Mouse (Mus musculus): ENCODE data around the gene Myo1a. TPM values are rescaled to one million over a fixed set of nuclear protein-coding genes. Genes with fewer than 3 reads are reported as not detected.

Gene Myo1a
- total and polyA plus RNA-seq, 3 experiments, result 0.04 to 0.08 TPM; not detected in 1

DNA sequence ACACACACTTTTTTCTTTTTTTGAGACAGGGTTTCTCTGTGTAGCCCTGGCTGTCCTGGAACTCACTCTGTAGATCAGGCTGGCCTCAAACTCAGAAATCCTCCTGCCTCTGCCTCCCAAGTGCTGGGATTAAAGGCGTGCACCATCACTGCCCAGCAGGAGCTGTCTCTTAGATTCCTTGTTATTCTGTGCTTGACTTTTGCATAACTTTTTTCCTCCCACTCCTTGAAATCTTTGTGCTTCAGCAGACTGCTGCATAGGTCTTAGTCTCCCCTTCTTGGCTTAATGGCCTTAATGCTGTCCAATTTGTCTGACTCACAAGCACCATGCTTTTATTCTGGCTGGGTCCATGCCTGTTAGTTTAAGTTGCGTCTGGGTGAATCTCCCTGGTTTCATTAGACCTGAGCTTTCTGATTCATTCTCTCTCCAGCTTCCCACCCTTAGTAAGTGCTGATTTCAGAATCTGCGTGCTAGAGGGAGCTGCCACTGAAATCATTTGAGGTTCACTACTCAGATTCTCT is 3.9 kb downstream of the Myo1a start:
- no peak overlapping the region for H3K4me3 ChIP-seq
- no peaks in the 10 kb centered on the region for H3K79me2 ChIP-seq (replicated peaks; ENCODE audit: control insufficient read depth, insufficient read depth, low read length)
- no peak for DNase-seq
- H3K36me3 ChIP-seq (ENCODE audit: control insufficient read depth, insufficient read depth, low read length), result no peaks in the 10 kb centered on the region
- 93% methylated on average over 3 of the region's 3 CpGs for WGBS
- H3K9ac ChIP-seq (ENCODE audit: low read depth, low read length), result no peak overlapping the region
- TF ChIP-seq EP300 (IDR thresholded peaks at IDR 0.05; ENCODE audit: insufficient read depth, low read depth, low read length) (no peak), CTCF (IDR thresholded peaks at IDR 0.05) (no peak), POLR2A (IDR thresholded peaks at IDR 0.05; ENCODE audit: insufficient read depth, low read depth, low read length) (no peak)
- peaks cover 1% of the 10 kb centered on the region; the same call in 1 of the 2 replicates for H3K4me1 ChIP-seq (ENCODE audit: control insufficient read depth, insufficient read depth, low read length)
- no peak overlapping the region for H3K27ac ChIP-seq
- intact Hi-C loops (cut with DNase I), result no loop called here
- no peaks in the 10 kb centered on the region for H3K27me3 ChIP-seq (ENCODE audit: control insufficient read depth, insufficient read depth, low read length)

DNA sequence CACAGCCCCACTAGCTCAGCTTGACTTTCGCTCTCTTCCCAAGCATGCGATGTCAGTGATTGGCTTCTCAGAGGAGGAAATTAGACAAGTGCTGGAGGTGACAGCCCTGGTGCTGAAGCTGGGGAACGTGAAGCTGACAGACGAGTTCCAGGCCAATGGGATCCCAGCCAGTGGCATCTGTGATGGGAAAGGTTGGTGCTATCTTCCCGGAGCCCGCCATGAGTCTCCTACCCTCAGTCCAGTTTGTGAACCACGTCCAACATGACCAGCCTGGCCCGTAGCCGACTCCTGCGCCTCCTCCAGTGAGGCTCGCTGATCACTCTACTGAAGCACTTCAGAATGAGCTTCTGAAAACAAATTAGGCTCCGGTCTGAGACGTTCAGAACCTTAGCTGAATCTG is 5.4 kb downstream of the Myo1a start:
- Histone ChIP-seq H3K9ac (ENCODE audit: low read depth, low read length) (no peak overlapping the region), H3K4me1 (ENCODE audit: control insufficient read depth, insufficient read depth, low read length) (peaks cover 1% of the 10 kb centered on the region; the same call in 1 of the 2 replicates), H3K79me2 (replicated peaks; ENCODE audit: control insufficient read depth, insufficient read depth, low read length) (no peaks in the 10 kb centered on the region), H3K27ac (no peak overlapping the region), H3K36me3 (ENCODE audit: control insufficient read depth, insufficient read depth, low read length) (no peaks in the 10 kb centered on the region), H3K27me3 (ENCODE audit: control insufficient read depth, insufficient read depth, low read length) (no peaks in the 10 kb centered on the region), H3K4me3 (no peak overlapping the region)
- intact Hi-C loops (cut with DNase I), result no loop called here
- DNase-seq, result no peak
- WGBS, result 69% methylated on average over 13 of the region's 13 CpGs
- TF ChIP-seq EP300 (IDR thresholded peaks at IDR 0.05; ENCODE audit: insufficient read depth, low read depth, low read length) (no peak), POLR2A (IDR thresholded peaks at IDR 0.05; ENCODE audit: insufficient read depth, low read depth, low read length) (no peak), CTCF (IDR thresholded peaks at IDR 0.05) (no peak)

DNA sequence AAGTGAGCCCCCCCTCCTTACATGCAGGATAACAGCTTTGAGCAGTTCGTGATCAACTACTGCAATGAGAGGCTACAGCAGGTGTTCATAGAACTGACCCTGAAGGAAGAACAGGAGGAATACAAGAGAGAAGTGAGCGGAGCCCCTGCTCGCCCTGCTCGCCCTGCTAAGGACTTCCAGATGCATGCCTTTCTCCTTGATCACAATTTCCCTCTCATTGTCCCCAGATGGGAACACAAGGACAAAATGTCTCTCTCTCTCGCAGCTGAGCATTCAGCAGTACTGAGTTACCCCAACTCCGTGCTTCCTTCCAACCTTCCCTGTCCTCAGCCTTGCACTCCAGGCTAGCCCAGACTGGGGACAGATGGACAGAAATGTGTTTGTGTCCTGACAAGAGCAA is 7.8 kb downstream of the Myo1a start:
- peaks cover under 1% of the 10 kb centered on the region; the same call in 1 of the 2 replicates for H3K4me1 ChIP-seq (ENCODE audit: control insufficient read depth, insufficient read depth, low read length)
- H3K4me3 ChIP-seq, result no peak overlapping the region
- DNase-seq, result no peak
- H3K27ac ChIP-seq, result no peak overlapping the region
- no peaks in the 10 kb centered on the region for H3K36me3 ChIP-seq (ENCODE audit: control insufficient read depth, insufficient read depth, low read length)
- intact Hi-C loops (cut with DNase I), result no loop called here
- no peak overlapping the region for H3K9ac ChIP-seq (ENCODE audit: low read depth, low read length)
- 71% methylated on average over 6 of the region's 6 CpGs for WGBS
- no peaks in the 10 kb centered on the region for H3K27me3 ChIP-seq (ENCODE audit: control insufficient read depth, insufficient read depth, low read length)
- TF ChIP-seq EP300 (IDR thresholded peaks at IDR 0.05; ENCODE audit: insufficient read depth, low read depth, low read length) (no peak), CTCF (IDR thresholded peaks at IDR 0.05) (no peak), POLR2A (IDR thresholded peaks at IDR 0.05; ENCODE audit: insufficient read depth, low read depth, low read length) (no peak)
- H3K79me2 ChIP-seq (replicated peaks; ENCODE audit: control insufficient read depth, insufficient read depth, low read length), result no peaks in the 10 kb centered on the region

DNA sequence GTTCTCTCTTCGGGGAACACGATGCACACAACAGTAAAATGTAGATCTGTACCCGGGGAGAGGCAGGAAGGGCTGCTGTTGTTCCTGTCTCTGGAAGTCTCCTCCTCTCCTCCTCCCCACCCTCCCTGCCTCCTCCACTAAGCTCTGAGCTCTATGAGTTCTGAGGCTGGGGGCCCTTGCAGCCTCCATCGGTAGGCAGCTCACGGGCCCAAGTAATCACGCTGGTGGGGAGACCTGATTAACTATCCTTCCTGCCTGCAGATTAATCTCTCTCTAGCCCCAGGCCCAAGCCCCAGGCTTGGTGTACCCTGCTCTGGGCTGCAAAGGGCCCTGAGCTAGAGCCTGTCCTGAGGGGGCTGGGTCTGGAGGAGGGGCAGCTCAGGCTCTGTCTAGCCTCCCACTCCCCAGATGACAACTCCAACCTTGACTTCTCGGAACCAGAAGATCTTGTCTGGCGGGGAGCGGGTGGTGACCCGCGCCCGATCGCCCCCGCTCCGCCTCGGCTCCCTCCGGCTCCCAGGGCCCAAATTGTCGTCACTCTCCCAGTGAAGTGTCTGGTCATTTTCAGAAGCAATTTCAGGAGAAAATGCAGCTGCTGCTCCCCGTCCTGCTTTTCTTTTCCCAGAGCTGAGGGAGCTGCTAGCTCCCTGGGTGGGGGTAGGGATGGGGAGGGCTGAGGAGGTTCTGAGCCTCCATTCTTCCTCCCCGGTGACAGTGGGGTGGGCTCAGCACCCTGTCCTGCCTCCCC is 16.9 kb downstream of the Myo1a start:
- peak overlapping the region; percentile 27 for H3K4me3 ChIP-seq
- H3K27ac ChIP-seq, result peak overlapping the region; percentile 49
- 22% methylated on average over 20 of the region's 20 CpGs for WGBS
- no peaks in the 10 kb centered on the region for H3K4me1 ChIP-seq (ENCODE audit: control insufficient read depth, insufficient read depth, low read length)
- TF ChIP-seq EP300 (IDR thresholded peaks at IDR 0.05; ENCODE audit: insufficient read depth, low read depth, low read length) (no peak), CTCF (IDR thresholded peaks at IDR 0.05) (no peak), POLR2A (IDR thresholded peaks at IDR 0.05; ENCODE audit: insufficient read depth, low read depth, low read length) (no peak)
- intact Hi-C loops (cut with DNase I), result no loop called here
- H3K79me2 ChIP-seq (replicated peaks; ENCODE audit: control insufficient read depth, insufficient read depth, low read length), result no peaks in the 10 kb centered on the region
- DNase-seq, result peak in 1 of 2 experiments; percentile 51
- no peaks in the 10 kb centered on the region for H3K36me3 ChIP-seq (ENCODE audit: control insufficient read depth, insufficient read depth, low read length)
- peak overlapping the region; percentile 55 for H3K9ac ChIP-seq (ENCODE audit: low read depth, low read length)
- peaks cover 1% of the 10 kb centered on the region; the same call in 1 of the 2 replicates for H3K27me3 ChIP-seq (ENCODE audit: control insufficient read depth, insufficient read depth, low read length)

DNA sequence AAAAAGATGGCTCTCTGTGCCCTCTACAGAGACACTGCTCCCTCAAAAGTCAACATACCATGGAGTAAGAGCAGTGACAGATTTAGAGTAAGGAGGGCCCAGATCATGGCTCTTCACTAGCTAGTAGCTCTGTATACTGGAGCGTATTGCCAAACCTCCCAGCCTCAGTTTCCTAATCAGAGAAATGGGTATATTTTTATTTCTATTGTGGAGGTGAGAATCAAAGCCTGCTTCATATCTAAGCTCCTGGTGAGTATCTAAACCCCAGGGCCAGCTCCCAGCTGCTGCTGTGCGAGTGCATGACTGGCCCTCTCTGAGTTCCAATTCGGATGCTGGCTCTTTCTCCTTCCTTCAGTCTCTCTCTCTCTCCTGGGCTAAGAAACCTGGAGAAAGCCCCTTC is 19.2 kb downstream of the Myo1a start, which contains the start of gene Tac2:
TSS of gene Tac2 (plus strand) at position 301 of the 400 bp plus-strand sequence.
- peaks cover 1% of the 10 kb centered on the region; the same call in 1 of the 2 replicates for H3K27me3 ChIP-seq (ENCODE audit: control insufficient read depth, insufficient read depth, low read length)
- WGBS, result 75% methylated on average over 3 of the region's 3 CpGs
- H3K4me3 ChIP-seq, result no peak within 1 kb of the TSS
- TF ChIP-seq CTCF (IDR thresholded peaks at IDR 0.05), result no peak
- no peak for TF ChIP-seq EP300 (IDR thresholded peaks at IDR 0.05; ENCODE audit: insufficient read depth, low read depth, low read length)
- intact Hi-C loops (cut with DNase I), result no loop called here
- no peaks in the 10 kb centered on the region for H3K4me1 ChIP-seq (ENCODE audit: control insufficient read depth, insufficient read depth, low read length)
- no peak within 1 kb of the TSS for H3K27ac ChIP-seq
- no peak within 1 kb of the TSS for H3K9ac ChIP-seq (ENCODE audit: low read depth, low read length)
- DNase-seq, result no peak
- no peaks in the 10 kb centered on the region for H3K36me3 ChIP-seq (ENCODE audit: control insufficient read depth, insufficient read depth, low read length)
- no peaks in the 10 kb centered on the region for H3K79me2 ChIP-seq (replicated peaks; ENCODE audit: control insufficient read depth, insufficient read depth, low read length)

DNA sequence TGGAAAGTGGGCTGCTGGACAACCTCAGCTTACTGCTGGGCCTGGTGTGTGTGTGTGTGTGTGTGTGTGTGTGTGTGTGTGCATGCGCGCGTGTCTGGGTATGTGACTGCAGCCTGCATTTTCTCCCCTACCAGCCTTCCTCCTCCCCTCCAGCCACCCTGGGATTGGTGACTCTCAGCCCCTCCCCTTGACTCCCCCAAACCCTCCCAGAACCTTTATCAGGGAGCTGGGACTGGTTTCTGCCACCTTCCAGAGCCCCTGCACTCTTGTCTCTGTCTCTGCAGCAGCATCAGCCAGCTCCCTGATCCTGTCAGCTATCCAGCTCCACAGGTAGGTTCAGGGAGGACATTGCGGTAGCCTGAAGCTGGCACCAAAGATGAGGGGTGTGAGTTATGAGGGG is 20.2 kb downstream of the Myo1a start:
- no peak for TF ChIP-seq EP300 (IDR thresholded peaks at IDR 0.05; ENCODE audit: insufficient read depth, low read depth, low read length)
- no peak for TF ChIP-seq POLR2A (IDR thresholded peaks at IDR 0.05; ENCODE audit: insufficient read depth, low read depth, low read length)
- TF ChIP-seq CTCF (IDR thresholded peaks at IDR 0.05), result no peak
- intact Hi-C loops (cut with DNase I), result no loop called here
- Histone ChIP-seq H3K27me3 (ENCODE audit: control insufficient read depth, insufficient read depth, low read length) (peaks cover 1% of the 10 kb centered on the region; the same call in 1 of the 2 replicates), H3K36me3 (ENCODE audit: control insufficient read depth, insufficient read depth, low read length) (no peaks in the 10 kb centered on the region), H3K4me1 (ENCODE audit: control insufficient read depth, insufficient read depth, low read length) (no peaks in the 10 kb centered on the region), H3K79me2 (replicated peaks; ENCODE audit: control insufficient read depth, insufficient read depth, low read length) (no peaks in the 10 kb centered on the region), H3K9ac (ENCODE audit: low read depth, low read length) (no peak overlapping the region), H3K27ac (no peak overlapping the region), H3K4me3 (no peak overlapping the region)
- 57% methylated on average over 4 of the region's 4 CpGs for WGBS
- DNase-seq, result no peak

Measured in heart, adult 2 months (tissue).